Mouse (Mus musculus) right cerebral cortex, postnatal 4 days (tissue): ENCODE results near the gene Jak3.
A peak's percentile ranks its signal among the peaks of the same experiment; 100 is the strongest.
"Not testable (repeated sequence)": the region's sequence is repeated elsewhere in the genome, so short reads cannot be mapped to it uniquely, and the experiment has no call there.

ENCODE experiments used
- DNase-seq: peaks from one replicate; pipeline ENCODE4 v3.0.0-alpha.2; 2022

Jak3 gene

GRCm38 (mm10) chr8:71689028-71689427 is 12.9 kb downstream of the Jak3 start, which contains the start of gene Insl3:
Gene Insl3, plus strand, starts transcription at chr8:71689214.
- DNase-seq = no peak

- DNase-seq = no peak
These were observed 16.4 kb downstream of the Jak3 start for GRCm38 (mm10) chr8:71692509-71692908.

- DNase-seq = no peak
These were observed 17.3 kb downstream of the Jak3 start for GRCm38 (mm10) chr8:71693166-71694041.

GRCm38 (mm10) chr8:71695456-71695855 is 19.4 kb downstream of the Jak3 start:
- not testable (repeated sequence) for DNase-seq

GRCm38 (mm10) chr8:71700493-71701269 is 24.6 kb downstream of the Jak3 start:
- DNase-seq = no peak

DNA sequence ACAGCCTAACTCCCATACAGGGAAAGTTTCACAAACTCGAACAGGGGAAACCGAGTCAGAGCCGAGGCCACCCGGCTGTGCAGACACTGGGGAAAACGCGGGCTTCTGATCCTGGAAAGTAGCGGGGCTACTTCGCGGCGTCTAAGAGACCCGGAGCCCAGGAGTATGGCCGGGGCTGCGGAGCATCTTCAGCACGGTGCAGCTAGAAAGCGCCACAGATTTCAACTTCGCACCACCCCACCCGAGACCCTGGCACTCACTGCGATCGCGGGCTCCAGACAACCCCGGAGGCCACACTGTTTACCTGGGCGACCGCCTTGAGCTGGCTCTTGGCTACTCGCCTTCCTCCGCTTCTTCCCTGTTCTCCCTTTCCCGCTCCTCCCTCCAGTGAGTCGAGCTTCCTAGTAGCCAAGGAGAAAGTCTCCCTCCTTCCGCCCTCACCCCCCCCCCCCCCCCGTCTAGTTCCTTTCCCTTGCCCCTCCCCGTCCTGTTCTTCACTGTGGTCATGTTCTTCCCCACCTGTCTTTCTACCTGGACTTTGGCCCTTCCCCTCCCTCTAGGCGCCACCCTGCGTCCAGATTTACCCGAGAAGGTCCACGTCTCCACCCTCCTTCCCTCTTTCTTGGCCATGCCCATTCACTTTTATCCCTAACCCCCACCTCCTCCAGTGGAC is 25.5 kb downstream of the Jak3 start, which contains the start of gene B3gnt3:
Gene B3gnt3 (minus strand): TSS at position 376 of the 673 bp plus-strand sequence.
- DNase-seq = no peak

DNA sequence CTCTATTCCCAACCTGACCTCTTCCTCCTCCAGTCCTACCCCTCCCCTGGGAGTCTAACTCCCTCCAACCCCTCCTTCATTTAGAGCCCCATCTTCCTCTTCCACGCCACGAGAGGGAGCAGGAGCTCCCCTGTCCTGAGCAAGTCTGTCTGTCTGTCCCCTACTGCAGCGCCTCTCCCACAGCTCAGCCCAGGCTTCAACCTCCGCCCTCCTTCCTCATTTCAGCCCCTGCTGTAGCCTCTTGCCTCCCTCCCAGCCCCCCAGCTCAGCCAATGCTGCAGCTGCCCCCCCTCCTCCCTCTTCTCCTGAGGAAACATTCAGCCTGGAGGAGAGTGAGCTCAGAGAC is 26.0 kb downstream of the Jak3 start:
- no peak for DNase-seq

DNA sequence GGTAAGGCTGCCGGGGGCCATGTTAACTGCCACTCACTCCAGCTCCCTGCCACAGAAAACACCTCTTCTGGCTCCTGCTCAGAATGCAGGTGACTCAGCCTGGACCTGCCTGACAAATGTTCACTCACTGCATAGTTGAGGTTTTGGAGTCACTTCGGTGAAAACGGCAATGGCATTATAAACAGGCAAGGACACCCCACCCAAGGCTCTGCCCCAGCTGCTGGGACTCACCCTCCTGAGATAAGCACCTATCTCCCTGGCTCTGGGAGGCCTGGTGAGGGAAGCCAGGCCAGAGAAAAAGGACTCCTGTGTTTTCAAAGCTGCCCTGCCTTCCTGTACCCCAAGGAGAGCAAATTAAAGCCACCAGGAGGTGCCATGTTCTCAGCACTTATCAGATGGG is 26.8 kb downstream of the Jak3 start:
- no peak for DNase-seq

DNA sequence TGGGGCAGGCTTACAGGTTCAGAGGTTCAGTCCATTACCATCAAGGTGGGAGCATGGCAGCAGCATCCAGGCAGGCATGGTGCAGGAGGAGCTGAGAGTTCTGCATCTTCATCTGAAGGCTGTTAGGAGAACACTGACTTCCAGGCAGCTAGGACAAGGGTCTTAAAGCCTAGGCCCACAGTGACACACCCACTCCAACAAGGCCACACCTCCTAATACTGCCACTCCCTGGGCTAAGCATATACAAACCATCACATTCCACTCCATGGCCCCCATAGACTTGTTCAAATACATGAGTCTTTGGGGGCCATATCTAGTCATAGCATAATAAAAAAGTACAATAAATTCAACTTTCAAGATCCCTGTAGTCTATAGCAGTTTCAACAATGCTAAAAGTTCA is 27.3 kb downstream of the Jak3 start:
- not testable (repeated sequence) for DNase-seq

- peak; percentile 62 for DNase-seq
These were observed 31.8 kb downstream of the Jak3 start for GRCm38 (mm10) chr8:71707874-71708273.

DNA sequence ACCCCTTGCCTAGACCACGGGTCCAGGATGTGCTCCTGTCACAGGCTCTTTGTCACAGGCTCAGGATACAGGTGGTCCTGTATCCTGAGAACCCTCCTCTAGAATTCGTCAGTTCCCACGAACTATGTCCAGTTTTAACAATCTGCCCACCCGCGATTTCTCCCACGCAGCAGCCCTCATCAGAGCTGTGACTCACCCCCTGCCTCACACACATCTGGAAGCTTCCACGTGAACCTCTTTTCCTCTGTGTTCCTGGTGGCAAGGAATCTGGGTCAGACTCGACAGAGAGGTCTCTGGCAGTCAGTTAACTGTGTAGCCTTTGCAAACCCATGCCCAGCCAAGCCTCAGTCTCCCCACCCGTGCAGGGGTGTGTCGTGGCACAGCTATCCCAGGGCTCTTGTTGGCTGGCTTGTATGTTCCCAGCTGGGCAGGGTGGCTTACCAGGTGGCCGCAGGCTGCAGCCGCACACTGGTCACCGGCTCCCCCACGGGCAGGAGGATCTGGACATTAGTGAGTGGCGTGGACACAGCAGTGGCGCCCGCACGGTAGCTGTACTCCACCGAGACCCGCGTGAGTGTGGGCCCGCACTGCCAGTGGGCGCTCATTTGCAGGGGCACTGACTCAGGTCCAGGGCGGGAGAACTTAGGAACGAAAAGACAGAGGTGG is 33.2 kb downstream of the Jak3 start:
- no peak for DNase-seq

- peak; percentile 94 for DNase-seq
These were observed 33.8 kb downstream of the Jak3 start for GRCm38 (mm10) chr8:71709800-71710446.

DNA sequence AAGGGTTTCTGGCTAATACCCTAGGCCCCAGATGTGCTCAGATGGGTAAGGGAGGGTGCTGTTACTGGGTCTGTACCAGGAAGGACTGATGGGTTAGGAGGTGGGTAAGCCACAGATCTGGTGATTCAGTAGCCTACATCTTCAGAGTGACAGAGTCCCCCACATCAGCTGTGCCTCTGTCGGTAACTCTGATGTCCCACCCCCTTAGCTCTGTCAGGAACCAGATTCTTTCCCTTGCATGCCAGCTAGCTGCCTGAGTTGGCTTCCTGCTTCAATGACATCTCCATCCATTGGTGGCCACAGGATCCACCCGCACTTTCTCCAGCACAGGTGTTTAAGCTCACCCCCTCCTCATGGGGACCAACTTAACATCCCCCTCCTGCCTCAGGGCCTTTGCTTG is 35.5 kb downstream of the Jak3 start:
- DNase-seq = no peak

- no peak for DNase-seq
These were observed 39.4 kb downstream of the Jak3 start for GRCm38 (mm10) chr8:71715531-71715930.

- DNase-seq = no peak
These were observed 40.5 kb downstream of the Jak3 start for GRCm38 (mm10) chr8:71716561-71717053.

DNA sequence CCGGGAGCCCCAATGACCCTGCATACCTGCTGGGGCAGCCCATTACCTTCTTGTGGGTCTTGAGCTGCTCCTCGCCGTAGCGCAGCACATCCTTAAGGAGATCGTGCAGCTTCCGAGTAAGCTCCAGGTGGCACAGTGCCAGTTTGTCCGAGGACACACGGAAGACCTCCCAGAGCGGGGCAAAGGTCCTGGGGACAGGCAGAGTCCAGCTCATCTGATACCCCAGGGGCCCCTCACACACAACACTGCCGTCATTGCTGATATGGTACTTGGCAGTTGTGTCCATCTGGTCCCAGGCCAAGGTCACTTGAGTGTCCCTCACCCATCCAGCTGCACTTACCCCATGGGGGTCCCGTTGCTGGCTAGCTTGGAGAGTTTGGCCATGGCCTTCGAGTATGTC is 41.0 kb downstream of the Jak3 start:
- no peak for DNase-seq

GRCm38 (mm10) chr8:71718252-71718651 is 42.2 kb downstream of the Jak3 start:
- DNase-seq = no peak

- peak; percentile 71 for DNase-seq
These were observed 43.1 kb downstream of the Jak3 start for GRCm38 (mm10) chr8:71719218-71719617.

DNA sequence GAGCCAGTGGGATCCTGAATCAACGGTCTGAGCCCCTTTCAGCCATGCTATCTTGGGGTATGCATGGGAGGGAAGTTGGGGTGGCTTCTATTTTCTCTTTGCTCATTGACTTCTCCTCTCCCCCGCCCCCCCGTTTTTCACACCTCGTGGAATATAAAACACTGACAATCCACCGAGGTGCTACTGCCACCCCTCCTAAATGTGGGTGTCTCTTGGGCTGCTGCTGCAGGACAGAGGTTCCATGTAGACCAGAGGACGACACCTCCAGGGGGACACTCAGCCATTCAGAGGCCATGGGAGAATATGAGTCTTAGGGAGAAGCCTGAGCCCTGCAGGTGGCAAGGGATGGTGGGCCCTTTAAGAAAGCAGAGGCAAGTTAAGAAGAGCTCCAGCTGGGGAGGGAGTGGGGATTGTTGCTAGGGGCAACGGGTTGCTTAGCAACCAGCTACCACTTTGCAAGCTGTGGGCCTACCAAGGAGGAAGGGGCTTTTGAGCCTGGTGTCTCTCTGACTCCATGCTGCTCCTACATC is 43.9 kb downstream of the Jak3 start:
- peak; percentile 84 for DNase-seq

DNA sequence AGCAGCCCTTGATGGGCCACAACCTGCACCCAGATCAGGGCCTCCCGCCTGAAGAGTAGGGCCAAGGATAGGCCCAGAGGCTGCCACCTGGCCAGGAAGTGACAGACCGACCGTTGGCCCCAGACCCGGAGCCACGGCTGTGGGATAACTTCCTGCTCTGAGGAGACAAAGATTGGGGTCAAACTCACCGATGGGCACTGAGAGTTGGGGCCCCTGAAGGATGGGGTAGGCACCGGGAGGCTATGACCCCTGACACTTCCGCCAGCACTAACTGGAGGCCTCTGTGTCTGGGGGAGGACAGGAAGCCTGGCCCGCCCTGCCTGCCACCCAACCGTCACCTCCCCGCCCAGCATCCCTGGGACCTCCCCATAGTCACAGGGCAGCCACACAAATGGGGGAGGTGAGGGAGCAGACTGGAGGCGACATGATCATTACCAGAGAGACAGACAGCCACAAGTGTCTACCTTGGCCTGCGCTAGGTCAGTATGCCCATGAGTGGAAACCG is 47.0 kb downstream of the Jak3 start:
- no peak for DNase-seq

- no peak for DNase-seq
These were observed 48.3 kb downstream of the Jak3 start for GRCm38 (mm10) chr8:71724389-71724788.
